Mouse (Mus musculus): ENCODE results near the gene AI413582.

AI413582 gene

DNA sequence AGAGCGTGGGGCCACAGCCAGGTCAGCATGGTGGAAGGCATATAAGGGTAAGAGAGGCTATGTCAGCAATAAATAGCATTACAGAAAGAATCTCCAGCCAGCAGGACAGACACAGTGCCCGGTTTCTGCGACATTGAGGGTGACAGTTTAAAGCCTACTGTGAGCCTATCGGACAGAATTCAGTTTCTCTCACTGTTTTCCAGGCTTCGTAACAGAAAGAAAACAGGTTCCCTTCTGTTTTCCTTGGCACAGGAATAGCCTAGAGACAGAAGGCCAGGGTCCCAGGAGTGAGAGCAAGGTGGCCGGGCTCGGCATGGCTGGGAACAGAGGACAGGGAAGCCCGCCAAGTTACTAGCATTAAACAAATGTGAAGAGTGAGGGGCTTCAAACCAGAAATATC, 14.3 kb upstream of the AI413582 start:
- no peak for DNase-seq (ENCODE audit: extremely low read depth, low read depth)

DNA sequence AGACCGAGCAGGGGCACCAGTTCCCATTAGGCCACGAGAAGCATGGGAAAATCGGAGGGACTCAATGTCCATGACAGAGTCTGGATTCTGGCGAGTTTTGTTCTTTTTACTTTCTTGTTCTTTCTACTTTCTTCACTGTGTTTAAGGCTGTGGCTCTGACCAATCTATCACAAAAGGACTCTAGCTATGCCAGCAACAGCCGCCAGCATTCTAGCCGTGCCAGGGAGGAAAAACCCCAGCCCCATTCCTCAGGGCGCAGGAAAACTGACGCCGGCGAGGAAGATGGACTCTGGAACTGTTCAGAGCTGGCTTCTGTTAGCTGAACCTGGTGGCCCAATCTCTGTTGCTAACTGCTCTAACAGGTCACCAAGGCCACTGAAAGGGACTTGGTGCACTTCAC, 12.9 kb upstream of the AI413582 start:
- DNase-seq (ENCODE audit: extremely low read depth, low read depth): no peak

- no peak for DNase-seq (ENCODE audit: extremely low read depth, low read depth)
These were observed 11.9 kb upstream of the AI413582 start for GRCm38 (mm10) chr17:27577468-27577867.

DNA sequence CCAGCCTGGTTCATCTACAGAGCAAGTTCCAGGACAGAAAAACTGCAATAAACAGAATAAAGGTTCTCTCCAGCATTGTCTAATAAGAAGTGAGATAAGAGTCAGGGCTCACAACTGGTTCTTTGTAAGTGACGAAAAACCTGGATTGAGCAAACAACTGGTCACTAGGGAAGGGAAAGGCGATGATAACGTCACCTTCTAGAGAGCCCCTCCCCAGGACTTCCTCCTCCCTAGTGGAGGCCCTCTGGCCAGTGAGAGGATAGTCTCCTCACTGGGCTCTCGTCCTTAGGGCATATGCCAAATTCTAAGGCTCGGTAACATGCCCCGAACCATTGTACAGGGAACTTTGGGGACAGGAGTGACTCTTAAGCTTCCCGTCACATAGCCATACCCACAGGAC, 10.5 kb upstream of the AI413582 start:
- DNase-seq (ENCODE audit: extremely low read depth, low read depth): no peak

- DNase-seq (ENCODE audit: extremely low read depth, low read depth): no peak
These were observed 9.7 kb upstream of the AI413582 start for GRCm38 (mm10) chr17:27575116-27575776.

DNA sequence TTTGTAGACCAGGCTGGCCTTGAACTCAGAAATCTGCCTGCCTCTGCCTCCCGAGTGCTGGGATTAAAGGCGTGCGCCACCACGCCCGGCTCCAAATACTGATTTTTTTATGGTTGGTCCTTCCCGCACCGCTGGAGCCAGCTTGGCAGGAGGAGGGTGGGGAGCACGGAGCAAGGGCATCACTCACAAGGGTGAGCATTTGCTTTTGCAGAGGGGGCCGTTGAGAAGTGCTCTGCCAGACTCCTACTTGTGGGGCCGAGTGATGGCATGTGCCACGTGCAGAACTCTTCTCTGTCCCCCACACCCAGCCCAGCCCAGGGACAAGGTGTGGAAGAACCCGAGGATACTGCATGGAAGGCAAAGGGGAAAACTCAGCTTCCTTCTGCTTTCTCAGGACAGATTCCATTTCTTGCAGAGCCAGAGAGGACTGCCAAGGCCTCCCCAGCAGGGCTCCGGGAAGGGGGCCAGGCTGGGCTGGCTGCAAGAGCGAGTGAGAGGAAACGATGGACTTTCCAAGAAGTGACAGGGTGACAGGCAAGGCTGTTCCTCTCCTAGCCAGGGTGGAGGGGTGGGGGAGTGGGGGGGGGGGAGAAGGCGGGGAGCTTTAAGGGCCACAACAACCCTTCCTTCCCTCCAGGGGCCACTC, 9.0 kb upstream of the AI413582 start:
- DNase-seq (ENCODE audit: extremely low read depth, low read depth): no peak

- DNase-seq (ENCODE audit: extremely low read depth, low read depth): no peak
These were observed 8.3 kb upstream of the AI413582 start for GRCm38 (mm10) chr17:27573772-27574320.

GRCm38 (mm10) chr17:27571315-27571714, 5.8 kb upstream of the AI413582 start:
- no peak for DNase-seq (ENCODE audit: extremely low read depth, low read depth)

- no peak for DNase-seq (ENCODE audit: extremely low read depth, low read depth)
These were observed 2.7 kb upstream of the AI413582 start for GRCm38 (mm10) chr17:27568228-27568627.

- no peak for DNase-seq (ENCODE audit: extremely low read depth, low read depth)
These were observed 349 bp upstream of the AI413582 start for GRCm38 (mm10) chr17:27565942-27566267.

- no peak for DNase-seq (ENCODE audit: extremely low read depth, low read depth)
These were observed 979 bp downstream of the AI413582 start for GRCm38 (mm10) chr17:27564391-27565162.

- DNase-seq (ENCODE audit: extremely low read depth, low read depth): no peak
These were observed 1.7 kb downstream of the AI413582 start for GRCm38 (mm10) chr17:27563771-27564244.

DNA sequence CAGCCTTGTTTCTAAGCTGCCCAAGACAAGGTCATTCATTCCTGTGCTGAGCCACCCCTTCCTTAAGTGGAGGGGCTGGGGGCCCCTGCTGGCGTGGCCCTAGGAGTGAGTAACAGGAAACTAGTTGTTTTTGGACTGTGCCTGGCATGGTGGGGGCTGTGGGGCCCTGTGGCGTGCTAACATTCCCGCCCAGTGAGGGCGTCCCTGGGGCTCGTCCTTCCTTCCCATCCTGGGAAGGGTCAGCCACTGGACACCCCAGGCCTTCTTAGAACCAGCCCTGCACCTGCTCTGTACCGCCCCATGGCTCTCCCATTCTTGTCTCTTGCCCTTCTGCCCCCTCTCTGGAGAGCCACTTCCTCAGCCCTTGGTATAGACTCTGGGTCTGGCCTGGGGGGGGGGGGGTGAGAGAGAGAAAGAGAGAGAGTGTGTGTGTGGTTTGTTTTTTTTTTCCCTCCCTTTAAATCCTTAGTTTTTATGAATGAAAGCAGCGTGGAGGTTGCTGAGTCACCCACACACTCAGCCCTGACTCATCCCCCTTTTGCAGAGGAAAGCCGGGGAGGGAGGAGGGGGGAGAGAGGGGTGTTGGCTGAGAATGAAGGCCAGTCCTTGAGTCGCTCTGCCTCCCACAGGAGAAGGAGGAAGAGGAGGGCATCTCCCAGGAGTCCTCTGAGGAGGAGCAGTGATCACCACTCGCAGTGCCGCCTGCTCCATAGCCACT, 3.6 kb downstream of the AI413582 start:
- no peak for DNase-seq (ENCODE audit: extremely low read depth, low read depth)

- DNase-seq (ENCODE audit: extremely low read depth, low read depth): no peak
These were observed 4.6 kb downstream of the AI413582 start for GRCm38 (mm10) chr17:27560926-27561480.

DNA sequence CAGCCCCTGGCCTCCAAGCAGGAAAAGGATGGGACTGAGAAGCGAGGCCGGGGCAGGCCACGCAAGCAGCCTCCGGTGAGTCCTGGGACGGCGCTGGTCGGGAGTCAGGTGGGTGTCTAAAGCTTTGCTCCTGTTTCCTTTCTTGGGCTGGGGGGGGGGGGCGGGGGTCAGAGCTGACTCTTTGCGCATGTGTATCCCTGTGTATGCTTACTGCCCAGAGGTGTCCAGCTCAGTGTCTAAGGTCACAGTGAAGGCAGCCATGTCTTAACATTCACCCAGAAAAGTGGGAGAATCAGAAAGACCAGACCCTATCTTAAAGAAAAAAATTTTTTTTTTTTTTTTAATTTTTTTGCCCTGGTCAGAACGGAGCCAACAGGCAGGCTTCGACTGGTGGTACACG, 6.0 kb downstream of the AI413582 start:
- no peak for DNase-seq (ENCODE audit: extremely low read depth, low read depth)

DNA sequence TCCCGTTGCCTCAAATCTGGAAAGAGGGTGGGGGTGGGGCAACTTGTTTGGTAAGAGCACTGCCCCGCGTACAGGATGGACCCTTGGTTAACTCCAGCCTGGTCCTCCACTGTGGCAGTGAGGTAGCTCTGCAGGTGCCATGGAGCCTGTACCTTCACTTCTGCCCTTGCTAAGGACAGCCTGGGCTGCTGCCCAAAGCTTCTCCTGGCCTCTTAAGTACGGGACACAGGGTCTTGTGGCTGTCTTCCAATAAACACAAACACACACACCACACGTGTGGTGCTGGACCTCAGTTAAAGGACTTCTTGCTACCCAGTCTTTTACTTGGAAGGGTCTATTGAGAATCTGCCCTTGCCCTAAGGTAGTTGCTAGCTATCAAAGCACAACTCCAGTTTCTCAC, 6.7 kb downstream of the AI413582 start:
- DNase-seq (ENCODE audit: extremely low read depth, low read depth): no peak

- no peak for DNase-seq (ENCODE audit: extremely low read depth, low read depth)
These were observed 7.5 kb downstream of the AI413582 start for GRCm38 (mm10) chr17:27557927-27558661.

GRCm38 (mm10) chr17:27557181-27557926, 8.2 kb downstream of the AI413582 start:
- no peak for DNase-seq (ENCODE audit: extremely low read depth, low read depth)

DNA sequence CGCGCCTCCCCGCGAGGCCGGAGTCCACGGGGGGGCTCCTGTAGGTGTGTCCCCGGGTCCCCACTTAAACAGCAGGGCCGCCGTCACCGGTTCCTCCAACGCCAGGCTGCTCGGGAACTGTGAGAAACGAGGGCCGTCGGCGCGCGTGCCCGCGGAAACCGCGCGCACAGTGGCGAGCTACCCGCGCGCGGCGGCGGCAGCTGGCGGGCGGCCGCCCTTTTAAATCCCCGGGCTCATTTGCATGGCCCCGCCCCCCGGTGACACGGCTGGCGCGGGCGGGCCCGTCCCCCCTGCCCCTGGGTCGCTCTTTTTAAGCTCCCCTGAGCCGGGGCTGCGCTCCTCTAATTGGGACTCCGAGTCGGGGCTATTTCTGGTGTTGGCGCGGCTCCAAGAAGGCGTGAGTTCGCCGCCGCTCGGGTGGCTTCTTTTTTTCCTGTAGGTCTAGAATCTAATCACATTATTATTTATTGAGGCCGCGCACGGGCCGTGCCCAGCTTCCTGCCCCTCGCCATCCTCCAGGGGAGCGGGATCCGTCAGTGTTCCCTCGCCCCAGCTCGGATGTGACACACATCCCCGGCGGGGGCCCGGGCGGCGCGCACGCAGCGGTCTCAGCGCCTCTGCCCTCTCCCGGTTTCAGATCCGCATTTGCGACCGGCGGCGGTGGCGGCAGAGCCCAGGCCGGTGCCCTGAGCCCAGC, 9.1 kb downstream of the AI413582 start, which contains the start of gene Hmga1:
Hmga1 (plus strand) TSS at position 183 of the 697 bp plus-strand sequence.
- DNase-seq (ENCODE audit: extremely low read depth, low read depth): peak; percentile 68

Data from MEL-GATA-1-ER (cell line).